Mouse (Mus musculus): ENCODE data around the gene Ankrd13a. TPM values are rescaled to one million over a fixed set of nuclear protein-coding genes. Genes with fewer than 3 reads are reported as not detected.
A peak's percentile ranks its signal among the peaks of the same experiment; 100 is the strongest.

The Ankrd13a gene
- 48.9 and 71.9 TPM in 2 replicates for polyA plus RNA-seq (2015; fragmentation: Nextera tagmentation; extraction: Ambion mirVana)

DNA sequence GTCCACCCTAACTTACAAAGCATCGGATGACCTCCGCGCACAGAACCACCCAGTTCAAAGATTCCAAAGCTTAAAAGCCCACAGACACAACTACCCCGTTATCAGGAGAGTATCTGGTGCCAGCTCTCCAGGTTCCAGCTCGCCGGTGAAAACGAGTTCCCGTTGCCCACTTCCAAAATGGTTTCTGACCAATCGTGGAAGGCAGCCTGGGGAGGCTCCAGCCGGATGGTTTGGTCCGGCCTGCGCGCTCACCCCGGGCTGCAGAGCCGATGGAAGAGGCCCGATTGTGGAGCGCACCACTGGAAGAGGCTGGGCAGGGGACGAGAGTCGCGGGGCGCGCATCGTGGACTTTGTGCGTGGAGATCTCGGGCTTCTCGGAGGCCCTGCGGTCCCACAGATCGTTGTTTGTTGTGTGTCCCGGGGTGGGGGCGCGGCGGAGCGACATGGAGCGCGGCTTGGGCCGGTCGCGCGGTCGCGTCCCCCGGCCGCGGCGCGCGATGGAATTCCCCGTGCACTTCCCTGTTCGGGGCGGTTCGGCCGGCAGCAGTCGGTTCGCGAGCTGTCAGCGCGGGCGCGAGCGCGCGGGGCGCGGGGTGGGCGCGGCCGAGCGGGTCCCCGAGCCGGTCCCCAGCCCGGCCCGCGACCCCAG lies at the start of gene Ankrd13a:
Ankrd13a (plus strand) TSS at position 275 of the 649 bp plus-strand sequence.

GRCm38 (mm10) chr5:114775056-114775979 lies 841 bp downstream of the Ankrd13a start, which contains the start of gene Git2:
Gene Git2, minus strand, starts transcription at chr5:114775517.

GRCm38 (mm10) chr5:114822796-114823688 lies 48.6 kb downstream of the Ankrd13a start, which contains the start of gene 1500011B03Rik:
Gene 1500011B03Rik, minus strand, starts transcription at chr5:114823468.

DNA sequence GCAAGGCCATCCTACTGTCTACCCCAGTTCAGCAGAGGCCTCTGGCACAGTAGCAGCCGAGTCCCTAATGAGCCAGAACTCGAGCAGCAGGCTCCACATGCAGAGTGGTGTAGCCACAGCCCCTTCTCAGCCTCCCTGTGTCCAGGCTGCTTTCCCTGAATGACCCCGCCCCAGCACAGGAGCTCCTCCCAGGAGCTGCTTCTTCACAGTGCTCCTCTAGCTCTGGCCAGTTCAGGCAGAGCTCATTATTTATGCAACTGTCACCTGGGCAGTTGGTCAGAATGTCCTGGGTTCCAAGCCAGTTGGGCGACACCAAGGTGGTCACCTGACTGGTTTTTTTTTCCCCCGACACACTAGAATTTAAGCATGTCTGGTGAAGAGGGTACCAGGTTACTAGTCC lies 78.9 kb downstream of the Ankrd13a start, which contains the start of gene 4930519G04Rik:
4930519G04Rik (plus strand) TSS at position 301 of the 400 bp plus-strand sequence.

Small RNAs within 50 kb of the gene (microRNA-seq; reads per million reads assigned to microRNA genes)
- 17.9 reads per million, percentile 24 among the genes with 10 or more reads in this experiment for gene Mir6240 (ENCODE audit: borderline replicate concordance, insufficient number of aligned reads)

Other genes with a start within 250 kb of the Ankrd13a start
- 5.0 and 9.2 TPM in 2 replicates for gene Fam222a, start 206.7 kb upstream of the Ankrd13a start, polyA plus RNA-seq (2015; fragmentation: Nextera tagmentation; extraction: Ambion mirVana)
- gene Trpv4, start 116.3 kb upstream of the Ankrd13a start, polyA plus RNA-seq (2015; fragmentation: Nextera tagmentation; extraction: Ambion mirVana): 3.7 and 3.8 TPM in 2 replicates
- gene Gltp, start 83.7 kb upstream of the Ankrd13a start, polyA plus RNA-seq (2015; fragmentation: Nextera tagmentation; extraction: Ambion mirVana): 46.7 and 86.7 TPM in 2 replicates
- 5.8 and 8.6 TPM in 2 replicates for gene Tchp, start 66.9 kb upstream of the Ankrd13a start, polyA plus RNA-seq (2015; fragmentation: Nextera tagmentation; extraction: Ambion mirVana)
- 26.2 and 32.5 TPM in 2 replicates for gene Git2, start 840 bp downstream of the Ankrd13a start, polyA plus RNA-seq (2015; fragmentation: Nextera tagmentation; extraction: Ambion mirVana)
- 198 and 268 TPM in 2 replicates for gene 1500011B03Rik, start 48.8 kb downstream of the Ankrd13a start, polyA plus RNA-seq (2015; fragmentation: Nextera tagmentation; extraction: Ambion mirVana)
- not detected in 2 replicates for gene 4930519G04Rik, start 79.0 kb downstream of the Ankrd13a start, polyA plus RNA-seq (2015; fragmentation: Nextera tagmentation; extraction: Ambion mirVana)
- gene Gm9936, start 84.0 kb downstream of the Ankrd13a start, polyA plus RNA-seq (2015; fragmentation: Nextera tagmentation; extraction: Ambion mirVana): 0.17 and 0.68 TPM in 2 replicates
- gene Oasl2, start 122.3 kb downstream of the Ankrd13a start, polyA plus RNA-seq (2015; fragmentation: Nextera tagmentation; extraction: Ambion mirVana): 31.4 and 33.4 TPM in 2 replicates
- gene Oasl1, start 148.6 kb downstream of the Ankrd13a start, polyA plus RNA-seq (2015; fragmentation: Nextera tagmentation; extraction: Ambion mirVana): 2.3 TPM in 2 replicates
- gene 2210016L21Rik, start 167.5 kb downstream of the Ankrd13a start, polyA plus RNA-seq (2015; fragmentation: Nextera tagmentation; extraction: Ambion mirVana): 53.5 and 59.4 TPM in 2 replicates
- 0.43 and 0.47 TPM in 2 replicates for gene Hnf1a, start 196.4 kb downstream of the Ankrd13a start, polyA plus RNA-seq (2015; fragmentation: Nextera tagmentation; extraction: Ambion mirVana)
- gene Sppl3, start 236.5 kb downstream of the Ankrd13a start, polyA plus RNA-seq (2015; fragmentation: Nextera tagmentation; extraction: Ambion mirVana): 29.7 and 40.9 TPM in 2 replicates